Mouse (Mus musculus): Measurements from ENCODE around the gene Klk9.

DNA sequence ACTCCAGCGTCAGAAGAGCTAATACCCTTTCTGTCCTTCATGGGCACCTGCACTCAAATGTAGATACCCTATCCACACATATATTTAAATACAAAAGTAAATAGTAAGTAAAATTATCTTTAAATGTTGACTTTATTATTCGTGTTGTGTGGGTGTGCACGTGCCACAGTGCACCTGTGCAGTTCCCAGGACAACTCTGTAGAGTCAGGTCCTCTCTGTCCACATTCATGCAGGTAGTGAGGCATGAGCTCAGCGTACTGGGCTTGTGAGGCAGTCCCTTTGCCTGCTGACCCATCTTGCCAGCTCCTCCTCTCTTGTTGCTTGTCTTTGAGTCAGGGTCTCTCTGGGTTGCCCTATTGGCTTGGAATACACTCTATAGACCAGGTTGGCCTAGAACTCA, 36.0 kb downstream of the Klk9 start:
- TF ChIP-seq POLR2A (IDR thresholded peaks at IDR 0.05; ENCODE audit: borderline replicate concordance, extremely low read depth, insufficient read depth, insufficient read length, poor library complexity, severe bottlenecking): no peak
- TF ChIP-seq CTCF (IDR thresholded peaks at IDR 0.05; ENCODE audit: borderline replicate concordance, extremely low read depth, insufficient read depth, insufficient read length): no peak

Data from brain, embryonic 14.5 days (tissue).